Mouse (Mus musculus): ENCODE data around the gene Snx29. TPM values are rescaled to one million over a fixed set of nuclear protein-coding genes. Genes with fewer than 3 reads are reported as not detected.
A peak's percentile ranks its signal among the peaks of the same experiment; 100 is the strongest.
"Not testable (repeated sequence)": the region's sequence is repeated elsewhere in the genome, so short reads cannot be mapped to it uniquely, and the experiment has no call there.

The Snx29 gene
- polyA plus RNA-seq, 2 experiments = 1.9 TPM

DNA sequence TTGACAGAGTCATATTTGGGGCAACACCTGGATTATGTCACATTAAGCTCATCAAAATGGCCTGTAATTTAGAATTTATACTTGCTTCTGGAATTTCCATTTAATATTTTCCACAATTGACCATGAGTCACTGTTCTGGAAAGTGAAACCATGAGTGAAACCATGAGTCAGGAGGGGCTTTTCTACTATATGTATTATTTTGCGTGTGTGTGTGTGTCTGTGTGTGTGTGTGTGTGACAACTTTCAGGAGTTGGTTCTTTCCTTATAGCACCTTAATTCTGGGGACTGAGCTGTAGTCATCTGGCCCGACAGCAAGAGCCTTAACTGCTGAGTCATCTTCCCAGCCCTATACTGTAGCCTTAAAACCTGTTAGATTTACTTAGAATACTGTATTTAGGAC, 36.8 kb upstream of the Snx29 start:
- ATAC-seq (ENCODE audit: insufficient read depth) (no peak), DNase-seq (ENCODE audit: low read depth in 3 of 3, low spot score in 3 of 3) (no peak)
- no peak overlapping the region for H3K9ac ChIP-seq (replicated peaks)
- TF ChIP-seq EP300 (IDR thresholded peaks at IDR 0.05; ENCODE audit: low read depth) (no peak), CTCF (IDR thresholded peaks at IDR 0.05; ENCODE audit: low read depth) (no peak)
- no peak overlapping the region for H3K27ac ChIP-seq
- no peak overlapping the region for H3K4me3 ChIP-seq (ENCODE audit: insufficient read depth in 1 of 2, low read depth in 2 of 2, low read length in 2 of 2)
- H3K36me3 ChIP-seq (replicated peaks; ENCODE audit: control insufficient read depth, insufficient read depth, low read depth) = no peaks in the 10 kb centered on the region
- peaks cover 3 to 8% of the 10 kb centered on the region in 2 experiments for H3K4me1 ChIP-seq (replicated peaks; ENCODE audit: control insufficient read depth in 2 of 2, insufficient read depth in 2 of 2, low read length in 1 of 2)
- WGBS (ENCODE audit: insufficient replicate concordance) = 55% methylated on average over 2 of the region's 2 CpGs
- no peak overlapping the region for H3K4me2 ChIP-seq (ENCODE audit: low read depth)
- no peaks in the 10 kb centered on the region for H3K9me3 ChIP-seq (ENCODE audit: control insufficient read depth, low read length)
- H3K27me3 ChIP-seq (ENCODE audit: control insufficient read depth, insufficient read depth, low read length) = no peaks in the 10 kb centered on the region

DNA sequence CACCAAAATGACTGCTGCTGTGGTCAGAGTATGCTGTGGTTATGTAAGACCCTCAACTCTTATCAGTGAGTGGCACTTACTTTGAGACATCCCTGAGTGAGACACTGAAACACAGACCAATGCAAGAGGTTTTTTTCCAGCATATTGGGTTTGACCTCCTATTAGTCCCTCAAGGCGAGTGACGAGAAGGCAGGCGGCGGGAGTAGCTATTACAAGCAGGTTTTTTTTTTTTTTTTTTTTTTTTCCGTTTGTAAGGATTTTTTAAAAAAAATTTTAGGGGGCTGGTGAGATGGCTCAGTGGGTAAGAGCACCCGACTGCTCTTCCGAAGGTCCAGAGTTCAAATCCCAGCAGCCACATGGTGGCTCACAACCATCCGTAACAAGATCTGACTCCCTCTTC, 33.8 kb upstream of the Snx29 start:
- H3K27ac ChIP-seq; H3K9me3 ChIP-seq (ENCODE audit: control insufficient read depth, low read length); H3K4me2 ChIP-seq (ENCODE audit: low read depth); H3K36me3 ChIP-seq (replicated peaks; ENCODE audit: control insufficient read depth, insufficient read depth, low read depth); H3K4me1 ChIP-seq (replicated peaks; ENCODE audit: control insufficient read depth in 2 of 2, insufficient read depth in 2 of 2, low read length in 1 of 2); H3K27me3 ChIP-seq (ENCODE audit: control insufficient read depth, insufficient read depth, low read length); ATAC-seq (ENCODE audit: insufficient read depth); H3K9ac ChIP-seq (replicated peaks); H3K4me3 ChIP-seq (ENCODE audit: insufficient read depth in 1 of 2, low read depth in 2 of 2, low read length in 2 of 2); DNase-seq (ENCODE audit: low read depth in 3 of 3, low spot score in 3 of 3): not testable (repeated sequence)
- WGBS (ENCODE audit: insufficient replicate concordance) = 70% methylated on average over 7 of the region's 8 CpGs

DNA sequence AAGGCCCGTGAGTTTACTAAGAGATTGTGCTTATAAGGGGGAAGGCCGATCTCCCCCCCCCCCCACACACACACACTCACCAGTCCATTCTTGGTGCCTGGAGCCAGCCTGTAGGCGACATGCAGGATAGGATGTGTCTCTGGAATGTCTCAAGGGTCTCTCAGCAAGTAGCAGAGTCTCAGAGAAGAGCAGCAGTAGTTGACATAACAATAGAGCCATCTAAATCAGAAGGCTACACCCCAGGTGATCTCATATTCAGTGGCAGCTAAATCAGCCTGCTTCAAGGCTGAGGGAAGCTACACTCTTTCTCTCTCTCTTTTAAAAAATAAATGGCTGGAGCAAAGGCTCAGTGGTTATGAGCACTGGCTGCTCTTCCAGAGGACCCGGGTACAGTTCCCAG, 27.1 kb upstream of the Snx29 start:
- not testable (repeated sequence) for H3K27me3 ChIP-seq (ENCODE audit: control insufficient read depth, insufficient read depth, low read length); H3K4me1 ChIP-seq (replicated peaks; ENCODE audit: control insufficient read depth in 2 of 2, insufficient read depth in 2 of 2, low read length in 1 of 2); H3K27ac ChIP-seq; H3K36me3 ChIP-seq (replicated peaks; ENCODE audit: control insufficient read depth, insufficient read depth, low read depth); ATAC-seq (ENCODE audit: insufficient read depth); H3K4me3 ChIP-seq (ENCODE audit: insufficient read depth in 1 of 2, low read depth in 2 of 2, low read length in 2 of 2); DNase-seq (ENCODE audit: low read depth in 3 of 3, low spot score in 3 of 3); H3K4me2 ChIP-seq (ENCODE audit: low read depth); H3K9ac ChIP-seq (replicated peaks); H3K9me3 ChIP-seq (ENCODE audit: control insufficient read depth, low read length)
- WGBS (ENCODE audit: insufficient replicate concordance) = 63% methylated on average over 4 of the region's 4 CpGs

DNA sequence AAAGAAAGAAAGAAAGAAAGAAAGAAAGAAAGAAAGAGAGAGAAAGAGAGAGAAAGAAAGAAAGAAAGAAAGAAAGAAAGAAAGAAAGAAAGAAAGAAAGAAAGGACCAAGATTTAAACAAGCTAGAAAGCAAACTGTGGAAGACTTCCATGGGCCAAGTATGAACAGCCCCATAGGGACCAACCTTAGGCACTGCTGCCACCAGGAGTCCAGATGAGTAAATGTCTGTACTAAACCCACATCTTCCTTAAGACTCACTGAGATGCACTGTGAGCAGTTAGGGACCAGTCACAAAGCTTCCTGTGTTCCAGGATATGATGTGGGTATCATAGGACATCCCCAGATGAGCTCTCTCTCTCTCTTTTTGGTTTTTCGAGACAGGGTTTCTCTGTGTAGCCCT, 25.0 kb upstream of the Snx29 start:
- not testable (repeated sequence) for H3K9ac ChIP-seq (replicated peaks); H3K27me3 ChIP-seq (ENCODE audit: control insufficient read depth, insufficient read depth, low read length); H3K4me2 ChIP-seq (ENCODE audit: low read depth); H3K4me3 ChIP-seq (ENCODE audit: insufficient read depth in 1 of 2, low read depth in 2 of 2, low read length in 2 of 2); H3K9me3 ChIP-seq (ENCODE audit: control insufficient read depth, low read length); H3K36me3 ChIP-seq (replicated peaks; ENCODE audit: control insufficient read depth, insufficient read depth, low read depth); H3K27ac ChIP-seq; DNase-seq (ENCODE audit: low read depth in 3 of 3, low spot score in 3 of 3); H3K4me1 ChIP-seq (replicated peaks; ENCODE audit: control insufficient read depth in 2 of 2, insufficient read depth in 2 of 2, low read length in 1 of 2)
- peak; percentile 60; the same call in 1 of the 2 replicates for ATAC-seq (ENCODE audit: insufficient read depth)
- peak; percentile 59 for TF ChIP-seq CTCF (IDR thresholded peaks at IDR 0.05; ENCODE audit: low read depth)
- WGBS (ENCODE audit: insufficient replicate concordance) = 47% methylated on average over 1 of the region's 1 CpGs

DNA sequence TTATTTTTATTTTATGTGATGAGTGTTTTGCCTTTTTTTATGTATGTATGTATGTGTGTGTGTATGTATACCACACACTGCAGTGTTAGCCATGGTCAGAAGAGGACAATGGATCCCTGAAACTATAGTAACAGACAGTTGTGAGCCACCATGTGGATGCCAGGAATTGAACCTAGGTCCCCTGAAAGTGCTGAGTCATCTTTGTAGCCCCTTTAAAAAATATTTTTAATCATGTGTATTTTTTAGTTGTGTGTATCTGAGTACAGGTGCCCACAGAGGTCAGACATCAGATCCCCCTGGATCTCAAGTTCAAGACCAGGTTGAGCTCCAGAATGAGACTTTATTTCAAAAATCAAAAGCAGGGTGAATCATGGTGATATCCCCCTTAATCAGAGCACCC, 19.0 kb upstream of the Snx29 start:
- no peak overlapping the region for H3K4me2 ChIP-seq (ENCODE audit: low read depth)
- no peak for DNase-seq (ENCODE audit: low read depth in 3 of 3, low spot score in 3 of 3)
- H3K9ac ChIP-seq (replicated peaks) = no peak overlapping the region
- H3K4me1 ChIP-seq (replicated peaks; ENCODE audit: control insufficient read depth in 2 of 2, insufficient read depth in 2 of 2, low read length in 1 of 2) = no peaks in the 10 kb centered on the region; a peak in 1 of 4 replicates
- no peaks in the 10 kb centered on the region for H3K9me3 ChIP-seq (ENCODE audit: control insufficient read depth, low read length)
- no peak for ATAC-seq (ENCODE audit: insufficient read depth)
- TF ChIP-seq EP300 (IDR thresholded peaks at IDR 0.05; ENCODE audit: low read depth) (no peak), CTCF (IDR thresholded peaks at IDR 0.05; ENCODE audit: low read depth) (no peak)
- H3K36me3 ChIP-seq (replicated peaks; ENCODE audit: control insufficient read depth, insufficient read depth, low read depth) = no peaks in the 10 kb centered on the region
- H3K27me3 ChIP-seq (ENCODE audit: control insufficient read depth, insufficient read depth, low read length) = no peaks in the 10 kb centered on the region
- H3K27ac ChIP-seq = no peak overlapping the region
- no peak overlapping the region for H3K4me3 ChIP-seq (ENCODE audit: insufficient read depth in 1 of 2, low read depth in 2 of 2, low read length in 2 of 2)

DNA sequence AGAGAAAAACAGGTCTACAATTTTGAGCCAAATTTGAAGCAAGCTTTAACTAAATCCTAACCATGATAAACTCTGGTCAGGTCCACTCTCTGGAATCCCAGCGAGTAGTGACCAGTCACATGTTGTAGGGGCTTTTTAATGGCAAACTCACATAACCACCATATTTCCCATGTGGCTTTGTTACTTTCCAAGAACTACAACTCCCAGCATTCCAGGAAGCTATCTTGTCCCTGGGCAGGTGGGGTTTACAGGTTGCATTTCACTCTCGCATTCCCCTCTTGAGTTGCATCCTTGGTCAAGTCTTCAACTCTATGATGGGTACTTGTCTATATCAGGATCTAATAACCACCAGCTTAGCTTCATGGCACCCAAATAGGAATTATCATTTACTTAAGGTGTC, 17.2 kb upstream of the Snx29 start:
- no peak overlapping the region for H3K9ac ChIP-seq (replicated peaks)
- TF ChIP-seq CTCF (IDR thresholded peaks at IDR 0.05; ENCODE audit: low read depth) (no peak), EP300 (IDR thresholded peaks at IDR 0.05; ENCODE audit: low read depth) (no peak)
- no peaks in the 10 kb centered on the region for H3K9me3 ChIP-seq (ENCODE audit: control insufficient read depth, low read length)
- no peak overlapping the region for H3K4me2 ChIP-seq (ENCODE audit: low read depth)
- 67% methylated on average over 2 of the region's 2 CpGs for WGBS (ENCODE audit: insufficient replicate concordance)
- DNase-seq (ENCODE audit: low read depth in 3 of 3, low spot score in 3 of 3) (no peak), ATAC-seq (ENCODE audit: insufficient read depth) (no peak)
- H3K27ac ChIP-seq = no peak overlapping the region
- no peaks in the 10 kb centered on the region for H3K36me3 ChIP-seq (replicated peaks; ENCODE audit: control insufficient read depth, insufficient read depth, low read depth)
- no peaks in the 10 kb centered on the region for H3K4me1 ChIP-seq (replicated peaks; ENCODE audit: control insufficient read depth in 2 of 2, insufficient read depth in 2 of 2, low read length in 1 of 2)
- no peak overlapping the region for H3K4me3 ChIP-seq (ENCODE audit: insufficient read depth in 1 of 2, low read depth in 2 of 2, low read length in 2 of 2)
- no peaks in the 10 kb centered on the region for H3K27me3 ChIP-seq (ENCODE audit: control insufficient read depth, insufficient read depth, low read length)

Data from liver, embryonic 14.5 days (tissue).